10 mouse cellular contexts compared by ENCODE assay signal in genomic region chr1:60000319-60000718, GRCm38 (mm10).
A peak's percentile ranks its signal among the peaks of the same experiment; 100 is the strongest.
DNase-seq lines count a peak whose midpoint lies in the region.
"Had no signal": no experiment of that assay in that cellular context is flagged by ENCODE, and none has a peak within 500 bp of the region (broad histone marks: within the 10 kb centered on the region; RNA-seq: fewer than 3 reads in every experiment).

No protein-coding gene starts in this region.

- DNase-seq in kidney, postnatal 14 days: peak; percentile 10
- no peak for DNase-seq in kidney, postnatal 4 days
- DNase-seq in ES-CJ7 (ENCODE audit: low read depth, low spot score): peak; percentile 64
- DNase-seq in R1 (ENCODE audit: low read depth, low spot score): peak; percentile 35
- DNase-seq in lung, postnatal 25 days (ENCODE audit: low spot score): peak; percentile 28
- DNase-seq in spleen, postnatal 4 days (ENCODE audit: low spot score in 2 of 2): no peak
- no peak for DNase-seq in left cerebral cortex, adult 11 months (ENCODE audit: low spot score)
- DNase-seq: layer of hippocampus, postnatal 36 days; right cerebral cortex, adult 18-20 months; thymus, postnatal 14 days had no signal

Comparison
In these comparisons a context has a peak if more than half of its experiments do, and no peak if none do; other contexts are left out.
1. DNase-seq: peak in kidney, postnatal 14 days (single experiment), ES-CJ7 (single experiment), R1 (single experiment) and lung, postnatal 25 days (single experiment); none in kidney, postnatal 4 days (0 of 2), spleen, postnatal 4 days (0 of 2) and left cerebral cortex, adult 11 months (single experiment).